Mouse (Mus musculus) hindbrain, embryonic 14.5 days (tissue): ENCODE results near the gene Fam169b. TPM values are rescaled to one million over a fixed set of nuclear protein-coding genes. Genes with fewer than 3 reads are reported as not detected.
A peak's percentile ranks its signal among the peaks of the same experiment; 100 is the strongest.

Experiments
- ATAC-seq: fragments of 200-750 bp; cut with Nextera tagmentation; 2 replicates; pipeline ENCODE4 v1.8.0; 2017; ENCODE audit warnings: moderate number of reproducible peaks, mild to moderate bottlenecking, moderate TSS enrichment, moderate library complexity; ENCODE audit not compliant: low FRiP score
- DNase-seq: peaks from one replicate; pipeline ENCODE4 v3.0.0-alpha.2; 2015; ENCODE audit warnings: low spot score
- H3K27ac ChIP-seq: fragments of 300-500 bp; sonication (generic); 2 replicates; pipeline ENCODE4 v1.5.1; 2014; ENCODE audit warnings: mild to moderate bottlenecking, moderate library complexity
- H3K27me3 ChIP-seq: fragments of 300-500 bp; sonication (generic); 2 replicates; pipeline ENCODE4 v1.6.1; 2014; ENCODE audit warnings: mild to moderate bottlenecking, low read length, mixed read lengths; ENCODE audit not compliant: control insufficient read depth, insufficient read depth
- H3K36me3 ChIP-seq: fragments of 300-500 bp; sonication (generic); replicated peaks from 2 replicates; pipeline ENCODE4 v1.6.1; 2014; ENCODE audit not compliant: control insufficient read depth, insufficient read depth
- H3K4me1 ChIP-seq: fragments of 300-500 bp; sonication (generic); replicated peaks from 2 replicates; pipeline ENCODE4 v1.6.1; 2014; ENCODE audit warnings: antibody characterized with exemption, low read length, mixed read lengths; ENCODE audit not compliant: control insufficient read depth, insufficient read depth
- H3K4me2 ChIP-seq: fragments of 300-500 bp; sonication (generic); replicated peaks from 2 replicates; pipeline ENCODE4 v1.6.1; 2014; ENCODE audit warnings: mild to moderate bottlenecking, moderate library complexity
- H3K4me3 ChIP-seq: fragments of 300-500 bp; sonication (generic); replicated peaks from 2 replicates; pipeline ENCODE4 v1.5.1; 2014; ENCODE audit warnings: mild to moderate bottlenecking, low read length
- H3K9ac ChIP-seq: fragments of 300-500 bp; sonication (generic); 2 replicates; pipeline ENCODE4 v1.6.1; 2014
- H3K9me3 ChIP-seq: fragments of 300-500 bp; sonication (generic); 2 replicates; pipeline ENCODE4 v1.6.1; 2016; ENCODE audit warnings: low read length; ENCODE audit not compliant: control insufficient read depth
- WGBS: fragments of 180-500 bp; shearing (Covaris S2); extraction: QIAGEN DNeasy Blood & Tissue Kit; methylation state at CpG from one replicate; pipeline ENCODE4 v1.1.7; 2014; 5-methylcytosine and 5-hydroxymethylcytosine counted together
- polyA plus RNA-seq: library from polyadenylated mRNA; unstranded; fragments of >200 nt; fragmentation: Nextera tagmentation; extraction: Ambion mirVana; gene quantifications from 2 replicates; pipeline ENCODE4 v1.2.1, GENCODE M21; 2014

Gene Fam169b
- 0.09 and 0.17 TPM in 2 replicates for polyA plus RNA-seq

DNA sequence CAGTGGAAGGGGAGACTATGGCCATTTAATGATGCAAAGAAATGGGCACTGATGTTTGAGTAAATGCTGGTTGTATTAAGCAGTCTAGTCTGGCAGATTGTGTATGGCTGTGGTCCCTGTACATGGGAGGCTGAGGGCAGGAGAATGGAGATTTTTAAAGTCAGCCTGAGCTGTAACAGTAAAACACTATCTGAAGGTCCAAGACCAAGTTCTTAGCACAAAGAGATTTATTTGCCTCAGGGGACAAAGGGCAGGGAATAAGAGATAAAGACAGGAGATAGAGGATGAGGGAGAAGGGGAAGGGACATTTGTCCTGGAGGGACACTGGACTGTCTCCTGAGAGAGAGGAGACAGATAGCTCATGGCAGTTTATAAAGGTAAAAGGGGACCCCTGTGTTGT, at the start of gene Fam169b:
TSS of gene Fam169b (plus strand) at position 325 of the 400 bp plus-strand sequence.
- H3K27ac ChIP-seq: no peak within 1 kb of the TSS
- no peak within 1 kb of the TSS for H3K4me2 ChIP-seq
- ATAC-seq: no peak
- no peak within 1 kb of the TSS for H3K4me3 ChIP-seq
- H3K9me3 ChIP-seq: no peaks in the 10 kb centered on the region
- no peak within 1 kb of the TSS for H3K9ac ChIP-seq
- no peaks in the 10 kb centered on the region for H3K36me3 ChIP-seq
- H3K4me1 ChIP-seq: peaks cover 15% of the 10 kb centered on the region; the same call in 1 of the 2 replicates
- no peak for DNase-seq
- H3K27me3 ChIP-seq: peaks cover 16% of the 10 kb centered on the region

DNA sequence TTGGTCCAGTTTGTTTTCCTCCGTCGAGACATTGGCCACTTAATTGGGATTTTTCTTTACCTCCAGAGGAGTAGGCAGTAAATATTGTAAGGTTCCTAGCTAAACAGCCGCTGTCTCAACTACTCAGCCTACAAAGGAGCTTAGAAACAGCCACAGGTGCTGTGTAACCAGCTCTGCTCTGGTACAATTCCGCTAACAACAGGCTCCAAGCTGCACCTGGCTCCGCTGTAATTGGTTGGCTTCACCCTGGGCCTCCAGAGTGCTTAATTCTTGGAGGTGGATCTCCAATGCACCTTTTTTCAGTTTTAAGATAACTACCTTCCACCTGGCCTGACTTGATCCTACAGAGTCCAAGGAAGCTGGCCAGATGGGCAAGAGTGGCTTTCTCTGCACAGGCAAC, 49.6 kb upstream of the Fam169b start:
- Histone ChIP-seq H3K36me3 (peaks cover 64% of the 10 kb centered on the region), H3K4me2 (no peak overlapping the region), H3K27me3 (no peaks in the 10 kb centered on the region), H3K27ac (peak overlapping the region; percentile 58; the same call in 1 of the 2 replicates), H3K4me3 (no peak overlapping the region), H3K9me3 (no peaks in the 10 kb centered on the region), H3K9ac (no peak overlapping the region), H3K4me1 (peaks cover 9% of the 10 kb centered on the region; the same call in 1 of the 2 replicates)
- DNase-seq: no peak
- no peak for ATAC-seq
- 92% methylated on average over 5 of the region's 5 CpGs for WGBS

DNA sequence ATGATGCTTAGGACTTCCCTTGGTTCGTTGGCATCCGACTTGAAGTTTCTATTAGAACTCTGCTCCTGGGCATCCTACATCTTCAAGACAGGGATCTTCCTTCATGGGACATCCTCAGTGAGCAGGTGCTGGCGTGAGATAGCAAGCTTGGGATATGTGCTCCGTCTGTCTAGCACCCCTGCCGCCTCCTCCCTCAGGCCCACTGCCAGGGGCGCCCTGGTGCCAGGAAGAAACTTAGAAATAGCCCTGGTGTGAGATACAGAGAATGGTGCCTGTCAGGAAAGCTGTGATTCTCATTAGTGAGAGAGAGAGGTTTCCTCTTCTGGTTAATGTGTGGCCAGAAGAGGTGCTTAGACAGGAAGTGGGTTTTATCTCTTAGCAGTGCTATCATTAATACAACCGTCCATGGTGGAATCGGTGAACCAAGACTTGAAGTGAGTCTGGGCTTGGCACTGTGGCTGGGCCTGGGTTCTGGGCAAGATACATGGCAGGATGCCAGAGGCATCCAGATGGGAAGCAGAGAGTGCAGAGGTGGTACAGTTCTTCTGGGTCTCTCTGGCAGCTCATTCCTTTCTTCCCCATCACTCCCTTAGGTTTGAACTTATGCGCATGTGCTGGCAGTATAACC, 48.1 kb upstream of the Fam169b start:
- no peak overlapping the region for H3K4me2 ChIP-seq
- H3K36me3 ChIP-seq: peaks cover 59% of the 10 kb centered on the region
- ATAC-seq: no peak
- 85% methylated on average over 9 of the region's 9 CpGs for WGBS
- no peak overlapping the region for H3K4me3 ChIP-seq
- no peaks in the 10 kb centered on the region for H3K9me3 ChIP-seq
- H3K9ac ChIP-seq: no peak overlapping the region
- no peaks in the 10 kb centered on the region for H3K27me3 ChIP-seq
- H3K27ac ChIP-seq: no peak overlapping the region
- H3K4me1 ChIP-seq: peaks cover 9% of the 10 kb centered on the region; the same call in 1 of the 2 replicates
- DNase-seq: no peak

DNA sequence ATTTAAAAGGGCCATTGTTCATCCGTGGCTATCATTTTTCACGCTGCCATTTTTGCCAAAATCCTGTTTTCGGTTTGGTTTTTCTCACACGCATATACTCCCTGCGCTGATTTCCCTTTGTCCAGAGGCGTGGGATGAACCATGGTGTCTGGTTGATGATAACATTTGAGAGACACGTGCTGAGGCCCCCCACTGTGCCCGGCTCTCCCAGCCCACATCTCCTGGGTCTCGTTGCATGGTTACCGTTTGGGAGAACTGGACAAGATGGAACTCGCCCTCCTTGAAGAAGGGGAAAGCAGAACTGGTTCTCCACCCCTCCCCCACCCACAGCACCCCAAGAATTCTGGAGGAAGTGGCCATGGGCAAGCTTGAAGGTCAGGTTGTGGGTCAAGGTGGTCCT, 46.6 kb upstream of the Fam169b start:
- no peak overlapping the region for H3K27ac ChIP-seq
- 77% methylated on average over 11 of the region's 11 CpGs for WGBS
- no peak overlapping the region for H3K4me2 ChIP-seq
- DNase-seq: no peak
- no peaks in the 10 kb centered on the region for H3K27me3 ChIP-seq
- no peak overlapping the region for H3K9ac ChIP-seq
- peaks cover 61% of the 10 kb centered on the region for H3K36me3 ChIP-seq
- no peak overlapping the region for H3K4me3 ChIP-seq
- no peaks in the 10 kb centered on the region for H3K9me3 ChIP-seq
- ATAC-seq: no peak
- H3K4me1 ChIP-seq: peaks cover 9% of the 10 kb centered on the region; the same call in 1 of the 2 replicates

DNA sequence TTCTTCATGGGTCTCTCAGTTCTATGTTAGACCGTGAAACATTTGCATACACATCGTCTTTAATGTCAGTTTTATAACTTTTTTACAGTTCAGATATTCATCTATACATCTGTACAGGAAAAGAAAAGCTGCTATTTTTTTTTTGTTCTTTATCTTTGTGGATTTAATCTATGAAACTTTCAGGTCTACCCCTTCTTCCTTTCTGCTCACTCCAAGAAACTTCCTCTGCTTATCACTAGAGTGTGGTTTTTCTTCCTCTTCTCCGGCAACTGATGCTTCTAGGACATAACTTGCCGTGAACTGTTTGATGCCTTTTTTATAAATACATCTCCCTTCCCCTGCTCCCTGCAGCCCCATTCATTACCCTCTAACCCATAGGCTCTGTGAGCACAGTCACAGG, 46.0 kb upstream of the Fam169b start:
- peaks cover 56% of the 10 kb centered on the region for H3K36me3 ChIP-seq
- no peak for ATAC-seq

DNA sequence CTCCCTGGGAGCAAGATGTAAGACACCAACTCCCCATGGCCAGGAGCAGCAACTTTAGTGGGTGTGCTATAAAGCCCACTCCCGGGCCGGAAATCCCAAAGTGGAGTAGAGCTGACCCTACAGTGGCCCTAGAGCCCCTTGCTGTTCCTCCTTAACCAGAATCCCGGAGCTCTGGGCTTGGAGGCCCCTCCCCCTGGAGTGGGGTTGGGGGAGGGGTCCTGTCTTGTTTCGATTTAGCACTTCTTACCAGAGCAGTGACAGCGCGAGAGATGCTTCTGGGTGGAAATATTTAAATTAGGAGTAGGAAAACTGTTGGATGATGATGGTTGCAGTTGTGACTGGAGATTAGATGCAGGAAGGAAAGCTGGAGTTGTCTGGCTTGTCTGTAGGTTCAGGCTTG, 45.1 kb upstream of the Fam169b start:
- no peak for DNase-seq
- no peak overlapping the region for H3K4me3 ChIP-seq
- H3K27me3 ChIP-seq: no peaks in the 10 kb centered on the region
- H3K9ac ChIP-seq: no peak overlapping the region
- no peak overlapping the region for H3K4me2 ChIP-seq
- H3K4me1 ChIP-seq: 0 out of 2 replicates have a peak, but pooled peaks cover under 1% of the 10 kb centered on the region
- no peak for ATAC-seq
- H3K36me3 ChIP-seq: peaks cover 53% of the 10 kb centered on the region
- no peaks in the 10 kb centered on the region for H3K9me3 ChIP-seq
- WGBS: 39% methylated on average over 6 of the region's 6 CpGs
- no peak overlapping the region for H3K27ac ChIP-seq

More for the DNA sequence above, 46.0 kb upstream of the Fam169b start:
- Histone ChIP-seq H3K4me3 (no peak overlapping the region), H3K9me3 (no peaks in the 10 kb centered on the region), H3K27me3 (no peaks in the 10 kb centered on the region), H3K4me1 (peaks cover 9% of the 10 kb centered on the region; the same call in 1 of the 2 replicates), H3K9ac (no peak overlapping the region), H3K4me2 (no peak overlapping the region), H3K27ac (no peak overlapping the region)
- 86% methylated on average over 4 of the region's 4 CpGs for WGBS
- no peak for DNase-seq

DNA sequence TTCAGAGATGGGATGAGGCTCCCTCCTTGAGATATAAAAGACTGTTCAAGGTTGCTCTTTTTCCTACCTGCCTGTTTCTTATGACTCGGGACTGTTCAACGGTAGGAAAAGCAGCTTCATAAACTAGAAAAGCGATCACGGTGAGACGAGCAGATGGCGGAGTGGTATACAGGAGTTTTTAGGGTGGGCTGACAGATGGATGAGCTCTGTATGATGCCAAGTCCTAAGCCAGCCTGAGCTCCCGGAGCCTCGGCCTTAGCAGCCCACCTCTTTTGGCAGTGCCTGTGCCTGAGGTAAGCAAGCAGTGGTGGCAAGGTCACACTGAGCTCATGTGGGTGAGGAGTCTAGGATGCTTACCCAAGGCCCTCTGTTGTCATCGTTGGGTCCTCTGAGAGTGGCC, 42.8 kb upstream of the Fam169b start:
- peaks cover 41% of the 10 kb centered on the region for H3K36me3 ChIP-seq
- H3K9ac ChIP-seq: no peak overlapping the region
- H3K27ac ChIP-seq: no peak overlapping the region; the same call in 1 of the 2 replicates
- ATAC-seq (no peak), DNase-seq (no peak)
- WGBS: 85% methylated on average over 9 of the region's 9 CpGs
- H3K4me2 ChIP-seq: no peak overlapping the region
- no peaks in the 10 kb centered on the region for H3K9me3 ChIP-seq
- H3K27me3 ChIP-seq: no peaks in the 10 kb centered on the region
- no peaks in the 10 kb centered on the region for H3K4me1 ChIP-seq
- no peak overlapping the region for H3K4me3 ChIP-seq

DNA sequence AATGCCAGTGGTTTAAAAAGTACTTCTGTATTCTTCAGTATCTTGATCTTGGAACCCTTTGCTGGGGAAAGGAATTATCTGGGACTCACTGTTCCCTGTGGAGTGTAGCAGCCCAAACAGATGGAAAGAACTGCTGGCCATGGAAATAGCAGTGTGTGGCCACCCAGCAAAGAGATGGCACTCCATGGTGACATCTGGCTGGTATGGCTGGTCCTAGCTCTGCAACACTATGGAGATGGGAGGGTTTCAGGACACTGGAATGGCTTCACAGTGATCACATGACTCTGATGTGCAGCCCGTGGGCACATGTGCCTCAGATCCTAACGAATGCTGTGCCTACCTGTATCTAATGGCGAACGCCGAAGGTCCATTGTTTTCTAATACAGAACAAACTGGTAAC, 41.1 kb upstream of the Fam169b start:
- no peak for DNase-seq
- 92% methylated on average over 5 of the region's 5 CpGs for WGBS

DNA sequence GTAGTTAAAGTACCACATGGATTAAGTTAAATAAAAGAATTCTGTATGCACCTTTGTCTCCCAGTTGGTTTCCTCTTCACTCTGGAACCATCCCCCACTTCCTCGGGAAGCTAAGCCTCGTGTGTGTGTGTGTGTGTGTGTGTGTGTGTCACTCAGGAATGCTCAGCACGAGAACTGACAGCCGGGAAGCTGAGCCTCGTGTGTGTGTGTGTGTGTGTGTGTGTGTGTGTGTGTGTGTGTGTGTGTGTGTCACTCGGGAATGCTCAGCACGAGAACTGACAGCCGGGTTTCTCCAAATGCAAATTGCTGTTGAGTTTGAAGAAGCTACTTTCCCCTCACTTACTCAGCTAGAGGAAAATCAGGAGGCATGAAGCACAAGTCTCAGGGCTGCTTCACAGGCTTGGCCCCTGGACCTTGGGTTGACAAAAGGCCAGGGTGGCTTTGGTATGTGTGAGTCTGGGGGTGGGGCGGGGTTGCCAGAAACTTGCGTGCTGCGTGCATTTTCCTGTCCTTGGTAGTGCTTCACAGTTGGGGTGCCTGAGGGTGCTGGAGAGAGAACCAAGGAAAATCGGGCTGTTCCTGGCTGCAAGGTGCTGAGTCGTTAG, 39.9 kb upstream of the Fam169b start:
- H3K36me3 ChIP-seq: peaks cover 20% of the 10 kb centered on the region
- peak; percentile 18; the same call in 1 of the 2 replicates for ATAC-seq
- H3K9ac ChIP-seq: no peak overlapping the region
- H3K4me1 ChIP-seq: no peaks in the 10 kb centered on the region
- peak; percentile 39 for DNase-seq
- 33% methylated on average over 13 of the region's 13 CpGs for WGBS
- no peak overlapping the region for H3K4me2 ChIP-seq
- no peak overlapping the region for H3K4me3 ChIP-seq
- no peaks in the 10 kb centered on the region for H3K27me3 ChIP-seq
- no peaks in the 10 kb centered on the region for H3K9me3 ChIP-seq
- H3K27ac ChIP-seq: no peak overlapping the region

More for the DNA sequence above, 41.1 kb upstream of the Fam169b start:
- Histone ChIP-seq H3K4me1 (no peaks in the 10 kb centered on the region), H3K27me3 (no peaks in the 10 kb centered on the region), H3K9ac (no peak overlapping the region), H3K36me3 (peaks cover 25% of the 10 kb centered on the region), H3K27ac (no peak overlapping the region), H3K4me2 (no peak overlapping the region), H3K9me3 (no peaks in the 10 kb centered on the region), H3K4me3 (no peak overlapping the region)
- ATAC-seq: 0 out of 2 replicates have a peak, but pooled peaks have one; percentile 28
